Mouse (Mus musculus): ENCODE measurements around the gene Olfm3. TPM values are rescaled to one million over a fixed set of nuclear protein-coding genes. Genes with fewer than 3 reads are reported as not detected.

The Olfm3 gene
- polyA plus RNA-seq, 1 experiment from 2014 or later, result not detected

GRCm38 (mm10) chr3:115028046-115028445, 124.2 kb downstream of the Olfm3 start:
- H3K4me3 ChIP-seq (ENCODE audit: low read length), result no peak overlapping the region
- ATAC-seq (ENCODE audit: low FRiP score, low TSS enrichment), result no peak
- no peaks in the 10 kb centered on the region for H3K9me3 ChIP-seq (ENCODE audit: control insufficient read depth, low read length)
- H3K27me3 ChIP-seq (ENCODE audit: control insufficient read depth, insufficient read depth, low read length), result no peaks in the 10 kb centered on the region
- WGBS, result 89% methylated on average over 1 of the region's 1 CpGs
- H3K4me1 ChIP-seq (ENCODE audit: control insufficient read depth, insufficient read depth, low read length), result no peaks in the 10 kb centered on the region
- no peaks in the 10 kb centered on the region for H3K36me3 ChIP-seq (ENCODE audit: control insufficient read depth, insufficient read depth, low read length)
- no peak overlapping the region for H3K27ac ChIP-seq (ENCODE audit: low read depth, low read length)
- no peak overlapping the region for H3K9ac ChIP-seq (ENCODE audit: low read depth, low read length)
- no peak overlapping the region for H3K4me2 ChIP-seq (replicated peaks; ENCODE audit: low read depth, low read length)

GRCm38 (mm10) chr3:115028611-115029010, 124.7 kb downstream of the Olfm3 start:
- no peak for ATAC-seq (ENCODE audit: low FRiP score, low TSS enrichment)
- no peaks in the 10 kb centered on the region for H3K27me3 ChIP-seq (ENCODE audit: control insufficient read depth, insufficient read depth, low read length)
- H3K36me3 ChIP-seq (ENCODE audit: control insufficient read depth, insufficient read depth, low read length), result no peaks in the 10 kb centered on the region
- WGBS, result 95% methylated on average over 1 of the region's 1 CpGs
- no peak overlapping the region for H3K27ac ChIP-seq (ENCODE audit: low read depth, low read length)
- H3K9ac ChIP-seq (ENCODE audit: low read depth, low read length), result no peak overlapping the region
- H3K4me2 ChIP-seq (replicated peaks; ENCODE audit: low read depth, low read length), result no peak overlapping the region
- H3K4me3 ChIP-seq (ENCODE audit: low read length), result no peak overlapping the region
- H3K9me3 ChIP-seq (ENCODE audit: control insufficient read depth, low read length), result no peaks in the 10 kb centered on the region
- no peaks in the 10 kb centered on the region for H3K4me1 ChIP-seq (ENCODE audit: control insufficient read depth, insufficient read depth, low read length)

GRCm38 (mm10) chr3:115049060-115049459, 145.2 kb downstream of the Olfm3 start:
- ATAC-seq (ENCODE audit: low FRiP score, low TSS enrichment), result no peak
- Histone ChIP-seq H3K4me2 (replicated peaks; ENCODE audit: low read depth, low read length) (no peak overlapping the region), H3K9ac (ENCODE audit: low read depth, low read length) (no peak overlapping the region), H3K27ac (ENCODE audit: low read depth, low read length) (no peak overlapping the region), H3K4me1 (ENCODE audit: control insufficient read depth, insufficient read depth, low read length) (no peaks in the 10 kb centered on the region), H3K27me3 (ENCODE audit: control insufficient read depth, insufficient read depth, low read length) (no peaks in the 10 kb centered on the region), H3K9me3 (ENCODE audit: control insufficient read depth, low read length) (no peaks in the 10 kb centered on the region), H3K36me3 (ENCODE audit: control insufficient read depth, insufficient read depth, low read length) (no peaks in the 10 kb centered on the region), H3K4me3 (ENCODE audit: low read length) (no peak overlapping the region)
- 84% methylated on average over 5 of the region's 5 CpGs for WGBS

GRCm38 (mm10) chr3:115064901-115065300, 161.0 kb downstream of the Olfm3 start:
- Histone ChIP-seq H3K27ac (ENCODE audit: low read depth, low read length) (no peak overlapping the region), H3K4me1 (ENCODE audit: control insufficient read depth, insufficient read depth, low read length) (no peaks in the 10 kb centered on the region), H3K9ac (ENCODE audit: low read depth, low read length) (no peak overlapping the region), H3K4me2 (replicated peaks; ENCODE audit: low read depth, low read length) (no peak overlapping the region), H3K36me3 (ENCODE audit: control insufficient read depth, insufficient read depth, low read length) (no peaks in the 10 kb centered on the region), H3K9me3 (ENCODE audit: control insufficient read depth, low read length) (no peaks in the 10 kb centered on the region), H3K27me3 (ENCODE audit: control insufficient read depth, insufficient read depth, low read length) (no peaks in the 10 kb centered on the region), H3K4me3 (ENCODE audit: low read length) (no peak overlapping the region)
- 84% methylated on average over 1 of the region's 1 CpGs for WGBS
- no peak for ATAC-seq (ENCODE audit: low FRiP score, low TSS enrichment)

GRCm38 (mm10) chr3:115080428-115081181, 176.7 kb downstream of the Olfm3 start:
- Histone ChIP-seq H3K9ac (ENCODE audit: low read depth, low read length) (no peak overlapping the region), H3K4me1 (ENCODE audit: control insufficient read depth, insufficient read depth, low read length) (no peaks in the 10 kb centered on the region), H3K27ac (ENCODE audit: low read depth, low read length) (no peak overlapping the region), H3K4me2 (replicated peaks; ENCODE audit: low read depth, low read length) (no peak overlapping the region), H3K9me3 (ENCODE audit: control insufficient read depth, low read length) (no peaks in the 10 kb centered on the region), H3K36me3 (ENCODE audit: control insufficient read depth, insufficient read depth, low read length) (no peaks in the 10 kb centered on the region), H3K27me3 (ENCODE audit: control insufficient read depth, insufficient read depth, low read length) (no peaks in the 10 kb centered on the region), H3K4me3 (ENCODE audit: low read length) (no peak overlapping the region)
- ATAC-seq (ENCODE audit: low FRiP score, low TSS enrichment), result no peak
- 37% methylated on average over 12 of the region's 12 CpGs for WGBS

GRCm38 (mm10) chr3:115081371-115081770, 177.5 kb downstream of the Olfm3 start:
- no peak overlapping the region for H3K9ac ChIP-seq (ENCODE audit: low read depth, low read length)
- H3K4me3 ChIP-seq (ENCODE audit: low read length), result no peak overlapping the region
- no peaks in the 10 kb centered on the region for H3K27me3 ChIP-seq (ENCODE audit: control insufficient read depth, insufficient read depth, low read length)
- no peaks in the 10 kb centered on the region for H3K36me3 ChIP-seq (ENCODE audit: control insufficient read depth, insufficient read depth, low read length)
- no peaks in the 10 kb centered on the region for H3K4me1 ChIP-seq (ENCODE audit: control insufficient read depth, insufficient read depth, low read length)
- no peaks in the 10 kb centered on the region for H3K9me3 ChIP-seq (ENCODE audit: control insufficient read depth, low read length)
- 72% methylated on average over 2 of the region's 2 CpGs for WGBS
- H3K4me2 ChIP-seq (replicated peaks; ENCODE audit: low read depth, low read length), result no peak overlapping the region
- no peak for ATAC-seq (ENCODE audit: low FRiP score, low TSS enrichment)
- H3K27ac ChIP-seq (ENCODE audit: low read depth, low read length), result no peak overlapping the region

GRCm38 (mm10) chr3:115082947-115083346, 179.1 kb downstream of the Olfm3 start:
- ATAC-seq (ENCODE audit: low FRiP score, low TSS enrichment), result no peak
- H3K27ac ChIP-seq (ENCODE audit: low read depth, low read length), result no peak overlapping the region
- no peak overlapping the region for H3K4me2 ChIP-seq (replicated peaks; ENCODE audit: low read depth, low read length)
- H3K9ac ChIP-seq (ENCODE audit: low read depth, low read length), result no peak overlapping the region
- no peaks in the 10 kb centered on the region for H3K9me3 ChIP-seq (ENCODE audit: control insufficient read depth, low read length)
- no peaks in the 10 kb centered on the region for H3K36me3 ChIP-seq (ENCODE audit: control insufficient read depth, insufficient read depth, low read length)
- H3K4me1 ChIP-seq (ENCODE audit: control insufficient read depth, insufficient read depth, low read length), result no peaks in the 10 kb centered on the region
- no peak overlapping the region for H3K4me3 ChIP-seq (ENCODE audit: low read length)
- no peaks in the 10 kb centered on the region for H3K27me3 ChIP-seq (ENCODE audit: control insufficient read depth, insufficient read depth, low read length)

GRCm38 (mm10) chr3:115088281-115088680, 184.4 kb downstream of the Olfm3 start:
- Histone ChIP-seq H3K27ac (ENCODE audit: low read depth, low read length) (no peak overlapping the region), H3K9me3 (ENCODE audit: control insufficient read depth, low read length) (no peaks in the 10 kb centered on the region)

GRCm38 (mm10) chr3:115090670-115091069, 186.8 kb downstream of the Olfm3 start:
- WGBS, result 61% methylated on average over 2 of the region's 2 CpGs
- Histone ChIP-seq H3K27ac (ENCODE audit: low read depth, low read length) (no peak overlapping the region), H3K36me3 (ENCODE audit: control insufficient read depth, insufficient read depth, low read length) (no peaks in the 10 kb centered on the region), H3K4me2 (replicated peaks; ENCODE audit: low read depth, low read length) (no peak overlapping the region), H3K9ac (ENCODE audit: low read depth, low read length) (no peak overlapping the region), H3K4me1 (ENCODE audit: control insufficient read depth, insufficient read depth, low read length) (no peaks in the 10 kb centered on the region), H3K27me3 (ENCODE audit: control insufficient read depth, insufficient read depth, low read length) (no peaks in the 10 kb centered on the region), H3K9me3 (ENCODE audit: control insufficient read depth, low read length) (no peaks in the 10 kb centered on the region), H3K4me3 (ENCODE audit: low read length) (no peak overlapping the region)
- no peak for ATAC-seq (ENCODE audit: low FRiP score, low TSS enrichment)

More at GRCm38 (mm10) chr3:115088281-115088680, 184.4 kb downstream of the Olfm3 start:
- Histone ChIP-seq H3K9ac (ENCODE audit: low read depth, low read length) (no peak overlapping the region), H3K4me3 (ENCODE audit: low read length) (no peak overlapping the region), H3K4me2 (replicated peaks; ENCODE audit: low read depth, low read length) (no peak overlapping the region), H3K36me3 (ENCODE audit: control insufficient read depth, insufficient read depth, low read length) (no peaks in the 10 kb centered on the region), H3K27me3 (ENCODE audit: control insufficient read depth, insufficient read depth, low read length) (no peaks in the 10 kb centered on the region), H3K4me1 (ENCODE audit: control insufficient read depth, insufficient read depth, low read length) (no peaks in the 10 kb centered on the region)
- WGBS, result 76% methylated on average over 3 of the region's 3 CpGs
- ATAC-seq (ENCODE audit: low FRiP score, low TSS enrichment), result no peak
